Mouse (Mus musculus) lung, postnatal 25 days (tissue): ENCODE results near the gene AC192777.2.
"Not testable (repeated sequence)": the region's sequence is repeated elsewhere in the genome, so short reads cannot be mapped to it uniquely, and the experiment has no call there.

Experiments
- DNase-seq: peaks from one replicate; pipeline ENCODE4 v3.0.0; 2022; ENCODE audit warnings: low spot score

Gene AC192777.2

DNA sequence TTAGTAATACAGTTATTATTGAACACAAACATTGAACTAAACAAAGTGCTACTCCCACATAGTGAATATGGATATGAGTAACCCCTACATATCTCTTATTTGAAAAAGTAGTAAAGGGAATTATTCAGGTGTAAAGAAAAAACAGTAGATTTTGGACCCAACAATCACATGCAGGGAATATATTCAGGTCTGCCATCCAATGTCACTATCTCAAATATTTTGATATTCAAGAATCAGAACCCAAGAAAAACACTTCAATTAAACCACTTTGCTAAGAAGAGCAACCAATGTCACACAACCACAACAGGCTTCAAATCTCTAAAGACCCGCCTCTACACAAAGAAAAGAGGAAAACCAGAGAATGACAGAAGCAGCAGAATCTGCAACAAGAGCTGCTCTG is at the start of gene AC192777.2:
Gene AC192777.2 (plus strand): TSS at position 301 of the 400 bp plus-strand sequence.
- not testable (repeated sequence) for DNase-seq

DNA sequence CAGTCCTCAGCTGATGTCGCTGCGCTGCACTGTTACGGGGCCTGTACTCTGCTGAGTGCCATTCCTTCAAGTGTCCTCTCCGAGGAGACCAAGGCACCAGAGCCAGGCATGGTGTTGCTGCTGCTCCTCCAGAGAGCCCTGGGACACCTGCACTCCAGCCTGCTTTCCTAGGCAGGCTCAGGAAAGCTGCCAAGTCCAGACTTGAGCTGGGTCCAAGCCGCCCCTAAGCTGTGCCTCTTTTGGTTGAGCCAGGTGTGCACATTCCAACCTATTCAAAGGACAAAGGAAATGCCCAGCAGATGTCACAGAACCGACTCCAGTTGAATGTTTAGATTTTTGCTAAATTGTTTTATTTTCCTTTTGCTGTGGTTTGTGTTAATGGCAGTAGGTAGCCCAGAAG is 20.9 kb downstream of the AC192777.2 start:
- not testable (repeated sequence) for DNase-seq

DNA sequence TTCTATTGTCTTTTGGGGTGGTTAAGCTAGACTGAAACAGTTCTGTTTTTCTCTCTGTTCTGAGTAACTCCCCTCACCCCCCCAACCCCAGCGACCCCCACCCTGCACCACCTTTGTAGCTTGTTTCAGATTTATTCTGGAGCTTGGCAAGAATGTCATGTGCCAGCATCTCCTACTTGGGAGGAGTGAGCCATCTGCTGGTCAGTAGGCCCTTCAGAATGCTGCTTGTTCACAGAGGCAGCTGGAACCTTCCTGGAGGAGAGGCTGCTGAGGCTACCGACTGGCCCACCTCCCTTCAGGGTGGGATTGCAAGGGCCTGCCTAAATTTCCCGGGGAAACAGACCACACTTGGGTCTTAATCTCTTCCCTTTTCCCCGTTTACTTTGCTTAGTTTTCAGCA is 21.6 kb downstream of the AC192777.2 start:
- DNase-seq = not testable (repeated sequence)
